Mouse (Mus musculus) limb, embryonic 13.5 days (tissue): ENCODE measurements around the gene Rnft2. TPM values are rescaled to one million over a fixed set of nuclear protein-coding genes. Genes with fewer than 3 reads are reported as not detected.
A peak's percentile ranks its signal among the peaks of the same experiment; 100 is the strongest.

Source experiments
- ATAC-seq: fragments of 200-750 bp; cut with Nextera tagmentation; 2 replicates; pipeline ENCODE4 v1.8.0; 2017; ENCODE audit warnings: low read depth, moderate number of reproducible peaks, moderate TSS enrichment; ENCODE audit not compliant: low FRiP score
- H3K27ac ChIP-seq: fragments of 300-500 bp; sonication (generic); 2 replicates; pipeline ENCODE4 v1.5.1; 2015; ENCODE audit warnings: inconsistent platforms, mild to moderate bottlenecking, moderate library complexity
- H3K27me3 ChIP-seq: fragments of 300-500 bp; sonication (generic); 2 replicates; pipeline ENCODE4 v1.6.1; 2015; ENCODE audit warnings: mild to moderate bottlenecking, inconsistent platforms
- H3K36me3 ChIP-seq: fragments of 300-500 bp; sonication (generic); 2 replicates; pipeline ENCODE4 v1.6.1; 2015; ENCODE audit warnings: inconsistent platforms, mild to moderate bottlenecking, moderate library complexity
- H3K4me1 ChIP-seq: fragments of 300-500 bp; sonication (generic); 2 replicates; pipeline ENCODE4 v1.6.1; 2015; ENCODE audit warnings: inconsistent platforms
- H3K4me2 ChIP-seq: fragments of 300-500 bp; sonication (generic); replicated peaks from 2 replicates; pipeline ENCODE4 v1.6.1; 2015; ENCODE audit warnings: inconsistent platforms, mild to moderate bottlenecking, moderate library complexity
- H3K4me3 ChIP-seq: fragments of 300-500 bp; sonication (generic); 2 replicates; pipeline ENCODE4 v1.5.1; 2015; ENCODE audit warnings: moderate library complexity, mild to moderate bottlenecking, inconsistent platforms
- H3K9ac ChIP-seq: fragments of 300-500 bp; sonication (generic); 2 replicates; pipeline ENCODE4 v1.6.1; 2015; ENCODE audit warnings: mild to moderate bottlenecking, inconsistent platforms
- H3K9me3 ChIP-seq: fragments of 300-500 bp; sonication (generic); 2 replicates; pipeline ENCODE4 v1.6.1; 2016; ENCODE audit warnings: inconsistent platforms
- WGBS: fragments of 180-500 bp; shearing (Covaris S2); methylation state at CpG from one replicate; pipeline ENCODE4 v1.1.7; 2015; 5-methylcytosine and 5-hydroxymethylcytosine counted together
- polyA plus RNA-seq: library from polyadenylated mRNA; unstranded; fragments of >200 nt; fragmentation: Nextera tagmentation; extraction: Ambion mirVana; gene quantifications from 2 replicates; pipeline ENCODE4 v1.2.1, GENCODE M21; 2015

The Rnft2 gene
- polyA plus RNA-seq, 1 experiment from 2014 or later: 4.6 TPM

- Histone ChIP-seq H3K9me3 (no peaks in the 10 kb centered on the region), H3K36me3 (peaks cover 33% of the 10 kb centered on the region), H3K4me3 (peak overlapping the region; percentile 56), H3K9ac (peak overlapping the region; percentile 79), H3K4me1 (peaks cover 30% of the 10 kb centered on the region), H3K27ac (peak overlapping the region; percentile 74; the same call in 1 of the 2 replicates), H3K4me2 (peak overlapping the region; percentile 96), H3K27me3 (no peaks in the 10 kb centered on the region)
- ATAC-seq: no peak; the same call in 1 of the 2 replicates
- 6% methylated on average over 15 of the region's 15 CpGs for WGBS
Observed at GRCm38 (mm10) chr5:118245606-118246308, 841 bp upstream of the Rnft2 start.

GRCm38 (mm10) chr5:118239671-118240070 lies 5.2 kb downstream of the Rnft2 start:
- H3K36me3 ChIP-seq: peaks cover 27% of the 10 kb centered on the region
- H3K4me1 ChIP-seq: peaks cover 9% of the 10 kb centered on the region
- no peaks in the 10 kb centered on the region for H3K9me3 ChIP-seq
- no peak overlapping the region for H3K4me3 ChIP-seq
- no peak overlapping the region for H3K4me2 ChIP-seq
- WGBS: 88% methylated on average over 12 of the region's 12 CpGs
- ATAC-seq: no peak
- H3K9ac ChIP-seq: no peak overlapping the region
- no peak overlapping the region for H3K27ac ChIP-seq
- no peaks in the 10 kb centered on the region for H3K27me3 ChIP-seq

GRCm38 (mm10) chr5:118236891-118237290 lies 8.0 kb downstream of the Rnft2 start:
- Histone ChIP-seq H3K4me3 (no peak overlapping the region), H3K4me2 (no peak overlapping the region), H3K9me3 (no peaks in the 10 kb centered on the region), H3K27me3 (no peaks in the 10 kb centered on the region), H3K27ac (no peak overlapping the region), H3K36me3 (peaks cover 51% of the 10 kb centered on the region), H3K9ac (no peak overlapping the region), H3K4me1 (no peaks in the 10 kb centered on the region; the same call in 1 of the 2 replicates)
- WGBS: 81% methylated on average over 12 of the region's 12 CpGs
- ATAC-seq: no peak

- Histone ChIP-seq H3K9me3 (no peaks in the 10 kb centered on the region), H3K36me3 (peaks cover 71% of the 10 kb centered on the region), H3K4me3 (no peak overlapping the region), H3K9ac (no peak overlapping the region), H3K4me2 (no peak overlapping the region), H3K27ac (no peak overlapping the region), H3K4me1 (no peaks in the 10 kb centered on the region), H3K27me3 (no peaks in the 10 kb centered on the region)
- 93% methylated on average over 13 of the region's 13 CpGs for WGBS
- ATAC-seq: no peak
Observed at GRCm38 (mm10) chr5:118230071-118230611, 14.8 kb downstream of the Rnft2 start.

GRCm38 (mm10) chr5:118223142-118223757 lies 21.7 kb downstream of the Rnft2 start:
- peaks cover 37% of the 10 kb centered on the region for H3K36me3 ChIP-seq

GRCm38 (mm10) chr5:118217410-118217809 lies 27.5 kb downstream of the Rnft2 start:
- 52% methylated on average over 6 of the region's 6 CpGs for WGBS
- Histone ChIP-seq H3K9me3 (no peaks in the 10 kb centered on the region), H3K36me3 (peaks cover 12% of the 10 kb centered on the region; the same call in 1 of the 2 replicates), H3K27ac (no peak overlapping the region), H3K9ac (no peak overlapping the region), H3K27me3 (no peaks in the 10 kb centered on the region), H3K4me1 (peaks cover 17% of the 10 kb centered on the region), H3K4me2 (no peak overlapping the region), H3K4me3 (no peak overlapping the region)
- no peak for ATAC-seq

More at GRCm38 (mm10) chr5:118223142-118223757, 21.7 kb downstream of the Rnft2 start:
- no peak overlapping the region for H3K9ac ChIP-seq
- no peak for ATAC-seq
- 42% methylated on average over 9 of the region's 9 CpGs for WGBS
- no peaks in the 10 kb centered on the region for H3K9me3 ChIP-seq
- H3K27ac ChIP-seq: no peak overlapping the region
- no peaks in the 10 kb centered on the region for H3K27me3 ChIP-seq
- H3K4me3 ChIP-seq: no peak overlapping the region
- H3K4me1 ChIP-seq: no peaks in the 10 kb centered on the region
- H3K4me2 ChIP-seq: no peak overlapping the region

GRCm38 (mm10) chr5:118214418-118215154 lies 30.3 kb downstream of the Rnft2 start:
- H3K4me2 ChIP-seq: peak overlapping the region; percentile 74
- 6% methylated on average over 24 of the region's 24 CpGs for WGBS
- no peaks in the 10 kb centered on the region for H3K36me3 ChIP-seq
- no peaks in the 10 kb centered on the region for H3K27me3 ChIP-seq
- peaks cover 17% of the 10 kb centered on the region for H3K4me1 ChIP-seq
- peak; percentile 79 for ATAC-seq
- H3K9me3 ChIP-seq: no peaks in the 10 kb centered on the region
- H3K9ac ChIP-seq: peak overlapping the region; percentile 57
- no peak overlapping the region for H3K27ac ChIP-seq
- H3K4me3 ChIP-seq: peak overlapping the region; percentile 41

- no peak for ATAC-seq
- WGBS: 21% methylated on average over 5 of the region's 5 CpGs
- Histone ChIP-seq H3K4me2 (peak overlapping the region; percentile 74), H3K27me3 (no peaks in the 10 kb centered on the region), H3K27ac (no peak overlapping the region), H3K9ac (peak overlapping the region; percentile 57; the same call in 1 of the 2 replicates), H3K9me3 (no peaks in the 10 kb centered on the region), H3K4me1 (peaks cover 17% of the 10 kb centered on the region), H3K36me3 (no peaks in the 10 kb centered on the region), H3K4me3 (peak overlapping the region; percentile 41)
Observed at GRCm38 (mm10) chr5:118214012-118214411, 30.9 kb downstream of the Rnft2 start.

- no peak overlapping the region for H3K27ac ChIP-seq
- H3K27me3 ChIP-seq: no peaks in the 10 kb centered on the region
- no peak overlapping the region for H3K4me2 ChIP-seq
- no peak overlapping the region for H3K9ac ChIP-seq
- 76% methylated on average over 8 of the region's 8 CpGs for WGBS
- peaks cover 8% of the 10 kb centered on the region; the same call in 1 of the 2 replicates for H3K36me3 ChIP-seq
- no peaks in the 10 kb centered on the region for H3K9me3 ChIP-seq
- ATAC-seq: no peak
- H3K4me3 ChIP-seq: no peak overlapping the region
- no peaks in the 10 kb centered on the region for H3K4me1 ChIP-seq
Observed at GRCm38 (mm10) chr5:118205852-118206251, 39.1 kb downstream of the Rnft2 start.

- Histone ChIP-seq H3K4me3 (no peak overlapping the region), H3K27me3 (no peaks in the 10 kb centered on the region), H3K36me3 (peaks cover 15% of the 10 kb centered on the region; the same call in 1 of the 2 replicates), H3K9ac (no peak overlapping the region), H3K27ac (no peak overlapping the region), H3K9me3 (no peaks in the 10 kb centered on the region), H3K4me1 (no peaks in the 10 kb centered on the region), H3K4me2 (no peak overlapping the region)
- WGBS: 59% methylated on average over 16 of the region's 16 CpGs
- ATAC-seq: no peak
Observed at GRCm38 (mm10) chr5:118204675-118205440, 40.1 kb downstream of the Rnft2 start.

- no peaks in the 10 kb centered on the region for H3K27me3 ChIP-seq
- no peak overlapping the region for H3K4me2 ChIP-seq
- no peaks in the 10 kb centered on the region for H3K9me3 ChIP-seq
- 66% methylated on average over 5 of the region's 5 CpGs for WGBS
- H3K36me3 ChIP-seq: peaks cover 15% of the 10 kb centered on the region; the same call in 1 of the 2 replicates
- ATAC-seq: no peak
- no peak overlapping the region for H3K4me3 ChIP-seq
- H3K27ac ChIP-seq: no peak overlapping the region
- H3K9ac ChIP-seq: no peak overlapping the region
- no peaks in the 10 kb centered on the region for H3K4me1 ChIP-seq
Observed at GRCm38 (mm10) chr5:118199670-118200069, 45.2 kb downstream of the Rnft2 start.
